ENCODE assay signal across 8 mouse cellular contexts in genomic region chr6:142756507-142757333, GRCm38 (mm10). TPM values are rescaled to one million over a fixed set of nuclear protein-coding genes. Genes with fewer than 3 reads are reported as not detected.
DNase-seq lines count a peak whose midpoint lies in the region; ATAC-seq and TF ChIP-seq lines count a peak whose summit lies in the region.

Cmas (plus strand) TSS chr6:142756686.

- no peak for TF ChIP-seq CTCF in heart, adult 2 months (IDR thresholded peaks at IDR 0.05)
- TF ChIP-seq CTCF in midbrain, postnatal 0 days (IDR thresholded peaks at IDR 0.05), result no peak

- TF ChIP-seq EP300 in heart, adult 2 months (IDR thresholded peaks at IDR 0.05; ENCODE audit: insufficient read depth, low read depth, low read length), result 0 out of 2 replicates have a peak, but pooled peaks have one; percentile 22

- peaks cover 10% of the 10 kb centered on the region for H3K27me3 ChIP-seq in embryonic facial prominence, embryonic 14.5 days (replicated peaks; ENCODE audit: control insufficient read depth, insufficient read depth, low read length)
- H3K27me3 ChIP-seq in heart, adult 2 months (ENCODE audit: control insufficient read depth, insufficient read depth, low read length), result no peaks in the 10 kb centered on the region
- H3K27me3 ChIP-seq in limb, embryonic 14.5 days (ENCODE audit: control insufficient read depth, insufficient read depth, low read length), result no peaks in the 10 kb centered on the region; the same call in 1 of the 2 replicates
- no peaks in the 10 kb centered on the region for H3K27me3 ChIP-seq in midbrain, postnatal 0 days (ENCODE audit: insufficient read depth, low read length)

- H3K9ac ChIP-seq in embryonic facial prominence, embryonic 14.5 days (ENCODE audit: low read depth, low read length), result peak within 1 kb of the TSS; percentile 90
- H3K9ac ChIP-seq in heart, adult 2 months (ENCODE audit: low read depth, low read length), result peak within 1 kb of the TSS; percentile 93
- peak within 1 kb of the TSS; percentile 90 for H3K9ac ChIP-seq in limb, embryonic 14.5 days (ENCODE audit: low read depth, low read length, severe bottlenecking)
- peak within 1 kb of the TSS; percentile 78 for H3K9ac ChIP-seq in midbrain, postnatal 0 days (replicated peaks; ENCODE audit: low read length, poor library complexity, severe bottlenecking)

- H3K9me3 ChIP-seq in embryonic facial prominence, embryonic 14.5 days (ENCODE audit: control insufficient read depth, low read length), result no peaks in the 10 kb centered on the region
- H3K9me3 ChIP-seq in limb, embryonic 14.5 days (ENCODE audit: control insufficient read depth, low read length), result no peaks in the 10 kb centered on the region
- H3K9me3 ChIP-seq in midbrain, postnatal 0 days (ENCODE audit: low read length), result no peaks in the 10 kb centered on the region

- DNase-seq in 3T3-L1 (ENCODE audit: low read depth, low spot score), result peak; percentile 83
- peak; percentile 60 to 66 for DNase-seq in adrenal gland, postnatal 4 days (ENCODE audit: low spot score in 2 of 2)
- DNase-seq in embryonic facial prominence, embryonic 14.5 days (ENCODE audit: low spot score), result peak; percentile 95
- peak; percentile 91 to 92 for DNase-seq in heart, adult 2 months
- peak; percentile 91 for DNase-seq in kidney, adult 9 months
- peak; percentile 90 for DNase-seq in limb, embryonic 14.5 days (ENCODE audit: low spot score)
- peak; percentile 94 for DNase-seq in midbrain, postnatal 0 days (ENCODE audit: low spot score)
- DNase-seq in spleen, postnatal 14 days (ENCODE audit: low spot score in 2 of 2), result peak; percentile 83 to 90

- H3K27ac ChIP-seq in embryonic facial prominence, embryonic 14.5 days (replicated peaks; ENCODE audit: low read depth, low read length), result peak within 1 kb of the TSS; percentile 72
- H3K27ac ChIP-seq in heart, adult 2 months, result peak within 1 kb of the TSS; percentile 81
- peak within 1 kb of the TSS; percentile 65; the same call in 1 of the 2 replicates for H3K27ac ChIP-seq in limb, embryonic 14.5 days (replicated peaks; ENCODE audit: low read depth, low read length)
- H3K27ac ChIP-seq in midbrain, postnatal 0 days (ENCODE audit: low read depth, low read length), result peak within 1 kb of the TSS; percentile 85

- H3K79me2 ChIP-seq in heart, adult 2 months (replicated peaks; ENCODE audit: control insufficient read depth, insufficient read depth, low read length), result peaks cover 2% of the 10 kb centered on the region

- ATAC-seq in embryonic facial prominence, embryonic 14.5 days (ENCODE audit: low read depth), result peak; percentile 98
- ATAC-seq in limb, embryonic 14.5 days (ENCODE audit: low FRiP score, low read depth), result peak; percentile 97
- ATAC-seq in midbrain, postnatal 0 days (ENCODE audit: low FRiP score), result peak; percentile 93

- intact Hi-C loops in heart, adult 2 months (cut with DNase I), result loop anchor here (2.0 to 5.0 kb wide), 2 partner anchors 374 to 409 kb away; partner anchors contain the start of gene Pyroxd1

- TF ChIP-seq POLR2A in heart, adult 2 months (IDR thresholded peaks at IDR 0.05; ENCODE audit: insufficient read depth, low read depth, low read length), result peak; percentile 57; the same call in 1 of the 2 replicates
- 0 out of 2 replicates have a peak, but pooled peaks have one; percentile 61 for TF ChIP-seq POLR2A in limb, embryonic 14.5 days (IDR thresholded peaks at IDR 0.05; ENCODE audit: borderline replicate concordance, extremely low read depth, insufficient read depth, insufficient read length)

- peak within 1 kb of the TSS; percentile 78 for H3K4me2 ChIP-seq in embryonic facial prominence, embryonic 14.5 days (ENCODE audit: low read depth, low read length)
- H3K4me2 ChIP-seq in limb, embryonic 14.5 days (replicated peaks; ENCODE audit: low read depth, low read length, severe bottlenecking), result peak within 1 kb of the TSS; percentile 64
- peak within 1 kb of the TSS; percentile 68 for H3K4me2 ChIP-seq in midbrain, postnatal 0 days (ENCODE audit: low read depth, low read length, poor library complexity, severe bottlenecking)

- peak within 1 kb of the TSS; percentile 84 for H3K4me3 ChIP-seq in embryonic facial prominence, embryonic 14.5 days (ENCODE audit: low read depth, low read length)
- H3K4me3 ChIP-seq in heart, adult 2 months, result peak within 1 kb of the TSS; percentile 91
- H3K4me3 ChIP-seq in limb, embryonic 14.5 days (replicated peaks; ENCODE audit: low read length), result peak within 1 kb of the TSS; percentile 87
- H3K4me3 ChIP-seq in midbrain, postnatal 0 days (ENCODE audit: low read depth, low read length), result peak within 1 kb of the TSS; percentile 88

- peaks cover 11% of the 10 kb centered on the region for H3K4me1 ChIP-seq in embryonic facial prominence, embryonic 14.5 days (ENCODE audit: control insufficient read depth, insufficient read depth, low read length)
- peaks cover 2% of the 10 kb centered on the region for H3K4me1 ChIP-seq in heart, adult 2 months (ENCODE audit: control insufficient read depth, insufficient read depth, low read length)
- peaks cover 12% of the 10 kb centered on the region; the same call in 1 of the 2 replicates for H3K4me1 ChIP-seq in limb, embryonic 14.5 days (ENCODE audit: control insufficient read depth, insufficient read depth, low read length)
- H3K4me1 ChIP-seq in midbrain, postnatal 0 days (ENCODE audit: insufficient read depth, low read length), result peaks cover 9% of the 10 kb centered on the region; the same call in 1 of the 2 replicates

- WGBS in embryonic facial prominence, embryonic 14.5 days, result under 1% methylated on average over 28 of the region's 68 CpGs
- WGBS in heart, adult 2 months, result 1% methylated on average over 66 of the region's 68 CpGs
- 1% methylated on average over 57 of the region's 68 CpGs for WGBS in limb, embryonic 14.5 days
- WGBS in midbrain, postnatal 0 days, result under 1% methylated on average over 44 of the region's 68 CpGs

- H3K36me3 ChIP-seq in embryonic facial prominence, embryonic 14.5 days (ENCODE audit: control insufficient read depth, insufficient read depth, low read length), result peaks cover 15% of the 10 kb centered on the region; the same call in 1 of the 2 replicates
- no peaks in the 10 kb centered on the region; the same call in 1 of the 2 replicates for H3K36me3 ChIP-seq in heart, adult 2 months (ENCODE audit: control insufficient read depth, insufficient read depth, low read length)
- peaks cover 19% of the 10 kb centered on the region for H3K36me3 ChIP-seq in limb, embryonic 14.5 days (ENCODE audit: control insufficient read depth, insufficient read depth, low read length)
- H3K36me3 ChIP-seq in midbrain, postnatal 0 days (ENCODE audit: insufficient read depth, low read length), result peaks cover 7% of the 10 kb centered on the region; the same call in 1 of the 2 replicates

RNA-seq across cellular contexts. Expression of gene Cmas, which starts in this region (rescaled TPM):
- 10 to 100 TPM; 46.3 to 51.1 TPM for total RNA-seq in adrenal gland, postnatal 4 days (2021)
- 95.2 and 95.6 TPM in 2 replicates for polyA plus RNA-seq in embryonic facial prominence, embryonic 14.5 days (2014; fragmentation: Nextera tagmentation; extraction: Ambion mirVana)
- total RNA-seq in heart, adult 2 months (2021), result 10 to 100 TPM; 35.0 to 35.9 TPM
- polyA plus RNA-seq in heart, adult 2 months (2012; rRNA removed), result 11.7 and 18.5 TPM in 2 replicates
- polyA plus RNA-seq in limb, embryonic 14.5 days (2012; rRNA removed), result 40.7 and 54.5 TPM in 2 replicates
- 88.7 and 95.8 TPM in 2 replicates for polyA plus RNA-seq in limb, embryonic 14.5 days (2014; fragmentation: Nextera tagmentation; extraction: Ambion mirVana)
- total RNA-seq in midbrain, postnatal 0 days (2014; rRNA removed), result 105 and 111 TPM in 2 replicates
- polyA plus RNA-seq in midbrain, postnatal 0 days (2015; fragmentation: Nextera tagmentation; extraction: Ambion mirVana), result 208 and 220 TPM in 2 replicates

Comparison
In these comparisons a context has a peak if more than half of its experiments do, and no peak if none do; other contexts are left out.
1. Peak in every context shown above with its lines: DNase-seq, ATAC-seq, H3K4me3 ChIP-seq and H3K27ac ChIP-seq.